Mouse (Mus musculus): ENCODE data around the gene Fgf9. TPM values are rescaled to one million over a fixed set of nuclear protein-coding genes. Genes with fewer than 3 reads are reported as not detected.

Gene Fgf9
- total and polyA plus RNA-seq, 3 experiments: 0.01 TPM; not detected in 2

DNA sequence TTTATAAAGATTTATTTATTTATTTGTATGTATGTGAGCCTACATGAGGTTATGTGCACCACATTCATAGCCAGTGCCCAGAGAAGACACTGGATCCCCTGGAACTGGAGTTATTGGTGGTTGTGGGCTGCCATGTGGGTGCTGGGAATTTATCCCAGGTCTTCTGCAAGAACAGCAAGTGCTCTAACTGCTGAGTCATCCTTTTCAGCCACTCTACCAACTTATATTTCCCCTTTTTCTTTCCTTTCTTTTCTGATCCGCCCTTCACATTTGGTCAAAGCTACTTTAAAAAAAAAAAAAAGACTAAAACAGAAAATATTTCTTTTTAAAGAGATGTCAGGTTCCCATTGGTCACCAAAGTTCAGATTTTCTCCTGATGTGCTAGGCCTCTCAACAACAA is 90.3 kb downstream of the Fgf9 start:
- Histone ChIP-seq H3K36me3 (ENCODE audit: control insufficient read depth in 1 of 2, insufficient read depth in 2 of 2, low read length in 2 of 2) (no peaks in the 10 kb centered on the region), H3K9me3 (replicated peaks; ENCODE audit: insufficient read depth, low read length) (no peaks in the 10 kb centered on the region), H3K79me2 (ENCODE audit: control insufficient read depth, insufficient read depth, low read length, poor library complexity) (no peaks in the 10 kb centered on the region), H3K27me3 (ENCODE audit: control insufficient read depth in 1 of 2, insufficient read depth in 2 of 2, low read length in 2 of 2) (no peaks in the 10 kb centered on the region), H3K27ac (ENCODE audit: control insufficient read depth, low read depth, low read length) (no peak overlapping the region), H3K9ac (ENCODE audit: control insufficient read depth, low read depth, low read length, poor library complexity, severe bottlenecking) (no peak overlapping the region), H3K4me1 (ENCODE audit: control insufficient read depth in 1 of 2, insufficient read depth in 2 of 2, low read length in 2 of 2) (no peaks in the 10 kb centered on the region), H3K4me3 (ENCODE audit: control insufficient read depth in 1 of 2, insufficient read depth in 1 of 2, low read depth in 2 of 2, low read length in 2 of 2) (no peak overlapping the region)
- TF ChIP-seq NELFE (IDR thresholded peaks at IDR 0.05; ENCODE audit: low read depth, low read length) (no peak), MYC (IDR thresholded peaks at IDR 0.05; ENCODE audit: low read depth, low read length) (no peak), USF1 (IDR thresholded peaks at IDR 0.05; ENCODE audit: low read depth, low read length) (no peak), UBTF (IDR thresholded peaks at IDR 0.05; ENCODE audit: borderline replicate concordance, insufficient read depth, low read depth, low read length) (no peak), CTCF (IDR thresholded peaks at IDR 0.05 in 2 of 3, conservative IDR thresholded peaks at IDR 0.05 in 1 of 3; ENCODE audit: control insufficient read depth in 1 of 3, insufficient read depth in 1 of 3, low read depth in 2 of 3, low read length in 3 of 3, poor library complexity in 1 of 3, severe bottlenecking in 1 of 3) (no peak), CHD2 (IDR thresholded peaks at IDR 0.05; ENCODE audit: low read length) (no peak), MAX (IDR thresholded peaks at IDR 0.05; ENCODE audit: low read length) (no peak), NRF1 (IDR thresholded peaks at IDR 0.05; ENCODE audit: insufficient read depth, low read depth, low read length, poor library complexity, severe bottlenecking) (no peak), POLR2AphosphoS5 (IDR thresholded peaks at IDR 0.05; ENCODE audit: borderline replicate concordance, low read depth, low read length) (no peak)
- DNase-seq (ENCODE audit: low read depth, low spot score): peak; percentile 3

Other genes starting within 250 kb of the Fgf9 start
- 20.1 and 20.2 TPM in 2 replicates for gene Ska3, start 244.4 kb upstream of the Fgf9 start, total RNA-seq (2012; rRNA removed)
- 10 to 100 TPM in 1 of 2 experiments, not detected in 1; 29.7 TPM for gene Ska3, start 244.4 kb upstream of the Fgf9 start, polyA plus RNA-seq (2012; ENCODE audit: insufficient read depth in 1 of 2, insufficient read length in 2 of 2, low read depth in 1 of 2, low replicate concordance in 2 of 2, missing spikeins in 1 of 2)
- 126 and 132 TPM in 2 replicates for gene Mrpl57, start 244.3 kb upstream of the Fgf9 start, total RNA-seq (2012; rRNA removed)
- 100 to 1,000 TPM in 1 of 2 experiments, not detected in 1; 184 TPM for gene Mrpl57, start 244.3 kb upstream of the Fgf9 start, polyA plus RNA-seq (2012; ENCODE audit: insufficient read depth in 1 of 2, insufficient read length in 2 of 2, low read depth in 1 of 2, low replicate concordance in 2 of 2, missing spikeins in 1 of 2)
- gene Zdhhc20, start 180.3 kb upstream of the Fgf9 start, total RNA-seq (2012; rRNA removed): 4.6 and 5.9 TPM in 2 replicates
- 10 to 100 TPM in 1 of 2 experiments, not detected in 1; 11.4 TPM for gene Zdhhc20, start 180.3 kb upstream of the Fgf9 start, polyA plus RNA-seq (2012; ENCODE audit: insufficient read depth in 1 of 2, insufficient read length in 2 of 2, low read depth in 1 of 2, low replicate concordance in 2 of 2, missing spikeins in 1 of 2)
- 56.8 and 61.3 TPM in 2 replicates for gene Micu2, start 71.3 kb upstream of the Fgf9 start, total RNA-seq (2012; rRNA removed)
- 100 to 1,000 TPM in 1 of 2 experiments, 10 to 100 TPM in 1; 65.1 to 173 TPM for gene Micu2, start 71.3 kb upstream of the Fgf9 start, polyA plus RNA-seq (2012; ENCODE audit: insufficient read depth in 1 of 2, insufficient read length in 2 of 2, low read depth in 1 of 2, low replicate concordance in 2 of 2, missing spikeins in 1 of 2)

Measured in MEL (cell line).